Mouse (Mus musculus) ovary, postnatal 36 days (tissue): ENCODE results near the gene Lamtor5.

Source experiments
- DNase-seq: peaks from one replicate; pipeline ENCODE4 v3.0.0; 2022; ENCODE audit warnings: low spot score, mixed read lengths

Lamtor5 gene

DNA sequence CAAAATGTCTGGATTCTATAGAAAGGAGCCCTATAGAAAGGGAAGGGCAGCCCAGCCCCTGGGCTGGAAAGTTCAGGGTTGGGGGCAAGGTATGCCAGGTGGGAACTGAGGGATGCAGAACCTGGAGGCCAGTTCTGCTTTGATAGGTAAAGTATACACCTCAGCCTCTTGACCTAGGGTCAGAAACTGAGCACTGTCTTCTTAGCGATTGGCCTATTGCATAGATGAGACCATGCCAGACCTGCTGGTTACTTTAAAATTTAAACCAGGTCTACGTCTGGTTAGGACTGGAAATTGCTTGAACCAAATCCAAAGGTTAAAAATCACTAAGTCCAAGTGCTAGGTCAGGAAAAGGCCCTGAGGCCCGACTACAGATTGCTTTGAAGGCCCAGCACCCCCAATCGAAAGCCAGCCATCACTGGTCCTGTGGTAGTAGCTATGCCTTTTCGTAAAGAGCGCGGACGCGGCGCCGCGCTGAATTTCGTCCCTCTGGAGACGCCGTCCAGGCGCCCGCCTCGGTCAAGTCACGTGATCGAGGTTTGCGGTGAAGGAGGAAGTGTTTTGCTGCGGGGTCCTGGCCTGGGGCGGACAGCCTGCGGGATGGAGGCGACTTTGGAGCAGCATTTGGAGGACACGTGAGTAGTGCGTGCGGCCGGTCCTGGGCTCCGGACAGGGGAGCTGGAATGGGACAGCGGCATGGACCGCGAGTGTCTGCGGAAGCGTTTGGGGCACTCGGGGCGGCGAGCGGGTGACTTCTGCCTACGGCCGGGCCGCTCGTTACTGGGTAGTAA is at the start of gene Lamtor5:
Gene Lamtor5 (plus strand): TSS at position 380 of the 791 bp plus-strand sequence.
- DNase-seq = peak; percentile 89

DNA sequence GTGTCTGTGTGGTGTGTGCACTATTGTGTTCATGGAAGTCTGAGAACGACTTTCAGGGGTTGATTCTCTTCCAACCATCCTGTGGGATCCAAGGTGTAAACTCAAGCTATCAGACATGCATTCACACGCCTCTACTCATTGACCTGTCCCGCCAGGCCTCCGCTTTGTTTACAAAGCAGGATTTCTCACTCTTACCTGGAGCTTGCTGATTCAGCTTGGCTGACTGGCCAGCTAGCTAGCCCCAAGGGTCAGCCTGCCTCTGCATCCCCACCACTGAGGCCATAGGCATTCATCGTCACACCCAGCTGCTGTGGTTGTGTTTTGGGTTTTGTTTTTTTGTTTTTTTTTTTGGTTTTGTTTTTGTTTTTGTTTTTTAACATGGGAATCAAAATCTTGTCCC is 49.4 kb upstream of the Lamtor5 start:
- no peak for DNase-seq

DNA sequence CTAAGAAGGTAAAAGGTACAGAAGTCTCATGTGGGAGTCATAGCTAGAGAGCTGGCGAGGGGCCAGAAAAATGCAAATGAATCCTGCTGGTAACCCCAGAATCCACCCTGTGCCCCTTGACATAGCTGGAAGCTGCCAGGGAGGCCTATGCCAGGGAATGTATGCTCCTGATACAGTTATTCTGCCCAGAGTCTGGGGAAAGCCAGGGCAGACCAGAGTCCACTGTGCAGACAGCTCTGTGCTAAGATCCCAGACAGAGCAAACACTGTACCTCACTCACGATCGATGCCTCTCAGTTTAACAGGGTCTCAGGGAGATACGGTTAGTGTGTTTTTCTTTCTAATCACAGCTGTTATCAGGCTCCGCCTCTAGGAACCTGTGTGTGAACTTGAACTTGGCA is 48.8 kb upstream of the Lamtor5 start:
- DNase-seq = no peak

DNA sequence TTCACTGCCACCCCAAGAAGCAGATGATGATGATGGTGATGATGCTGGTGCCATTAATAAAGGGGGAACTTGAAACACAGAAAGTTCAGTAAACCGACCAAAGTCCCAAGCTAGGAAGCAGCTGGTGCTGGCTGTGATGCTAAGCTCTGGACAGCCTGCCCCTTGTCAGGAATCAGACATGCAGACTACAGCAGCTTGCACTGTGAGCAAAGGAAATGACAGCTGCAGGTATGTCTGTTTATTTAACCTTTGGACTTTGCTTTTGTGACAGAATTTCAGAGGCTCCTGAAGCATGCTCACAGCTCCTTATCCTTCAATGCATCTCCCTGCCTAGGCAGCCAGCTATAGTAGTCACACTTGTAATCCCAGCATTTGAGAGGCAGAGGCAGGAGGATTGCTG is 48.1 kb upstream of the Lamtor5 start, which contains the start of gene A630076J17Rik:
Gene A630076J17Rik (plus strand): TSS at position 88 of the 400 bp plus-strand sequence.
- DNase-seq = no peak

DNA sequence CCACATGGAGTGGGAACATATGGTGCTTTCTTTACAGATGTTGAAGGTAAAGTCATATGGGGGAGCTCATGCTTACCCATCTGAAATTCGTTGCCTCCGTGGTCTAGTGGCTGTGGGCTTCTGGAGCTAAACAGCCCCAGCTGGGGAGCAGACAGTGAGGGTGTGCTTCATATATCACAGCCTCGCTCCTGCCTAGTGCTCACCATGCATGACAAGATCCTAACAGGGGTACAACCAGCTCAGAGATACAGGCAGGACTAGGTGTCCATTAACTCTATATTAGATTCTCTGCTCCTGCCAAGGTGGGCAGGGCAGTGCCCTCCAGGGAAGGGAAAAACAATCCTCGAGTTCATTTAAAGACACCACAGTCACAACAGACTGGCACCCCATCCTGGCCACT is 47.5 kb upstream of the Lamtor5 start:
- no peak for DNase-seq

DNA sequence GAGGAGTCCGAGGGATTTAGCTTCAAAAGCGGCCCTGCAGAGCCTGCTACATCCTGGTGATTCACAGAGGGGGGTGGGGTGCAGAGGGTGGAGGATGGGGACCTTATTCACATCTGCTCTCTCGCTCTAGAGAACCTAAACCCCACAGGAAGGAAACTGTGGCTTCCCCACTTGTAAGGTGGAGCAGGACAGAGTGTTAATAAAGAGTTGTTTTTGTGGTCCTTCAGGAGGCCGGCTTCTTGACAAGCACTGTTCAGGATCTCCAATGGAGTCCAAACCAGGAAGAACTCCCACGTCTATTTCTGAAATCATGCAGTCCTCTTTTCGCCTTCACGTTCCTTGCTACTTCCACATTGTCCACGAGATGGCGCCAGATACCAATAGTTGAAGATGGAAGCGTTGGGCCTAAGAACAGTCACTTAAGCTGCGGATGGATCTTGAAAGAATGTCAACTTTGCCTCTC is 45.3 kb upstream of the Lamtor5 start:
- peak; percentile 76 for DNase-seq

DNA sequence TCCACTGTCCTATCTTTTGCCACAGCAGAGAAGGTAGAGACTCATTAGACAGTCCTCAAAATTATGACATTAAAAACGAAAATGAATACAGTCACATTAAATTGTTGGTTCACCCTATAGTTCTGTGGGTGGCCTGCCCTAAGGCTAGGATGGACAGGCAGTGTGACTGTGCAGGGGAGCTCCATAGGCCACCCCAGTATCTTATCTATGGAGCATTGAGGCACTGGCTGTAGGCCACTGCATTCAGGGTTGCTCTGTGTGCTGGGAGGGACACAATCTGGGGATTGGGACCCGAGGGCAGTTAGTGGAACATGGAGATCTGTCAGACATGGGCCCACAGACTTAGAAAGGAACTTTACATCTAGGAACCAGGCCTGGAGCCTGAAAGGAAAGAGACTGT is 44.7 kb upstream of the Lamtor5 start:
- DNase-seq = no peak

DNA sequence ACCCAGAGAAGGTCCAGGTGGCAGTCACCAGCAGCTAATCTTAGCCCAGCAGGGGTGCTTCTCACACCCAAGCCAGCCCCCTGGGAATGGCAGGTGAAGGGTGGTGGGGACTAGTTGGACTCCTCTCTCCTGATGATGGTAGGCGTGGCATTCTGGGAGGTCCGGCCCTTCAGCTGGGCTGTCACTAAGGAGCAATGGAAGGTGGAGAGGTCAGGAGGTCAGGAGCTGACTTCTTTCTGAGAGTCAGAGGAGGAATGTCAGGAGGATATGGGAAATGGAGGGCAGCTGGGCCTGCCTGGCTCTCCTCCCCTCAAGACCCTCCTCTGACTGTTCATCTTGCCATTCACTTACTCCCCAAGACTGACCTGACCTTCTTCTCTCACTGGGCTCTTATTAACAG is 40.6 kb upstream of the Lamtor5 start:
- DNase-seq = no peak

DNA sequence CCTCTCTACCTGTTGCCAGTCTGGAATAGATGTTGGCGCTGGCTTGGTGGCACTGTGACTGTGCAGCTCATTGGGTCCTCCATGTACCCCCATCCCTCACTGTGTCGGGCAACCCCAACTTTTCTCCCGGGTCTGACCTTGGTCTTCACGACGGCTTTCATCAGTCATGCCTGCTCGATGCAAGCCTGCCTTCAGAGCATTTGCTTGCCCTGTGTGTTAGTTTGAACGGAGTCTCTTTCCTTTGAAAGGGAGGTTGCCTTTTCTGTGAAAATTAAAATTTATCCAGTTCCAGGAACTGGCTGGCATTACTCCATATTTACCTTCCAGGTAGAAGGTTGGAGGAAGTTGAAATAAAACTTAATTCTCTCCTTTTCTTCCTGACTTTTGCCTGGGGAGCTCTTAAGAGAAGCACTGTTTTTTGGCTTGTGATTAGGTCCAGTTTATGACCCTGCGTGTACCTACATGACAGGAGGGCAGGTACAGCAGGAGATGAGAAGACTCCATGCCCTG is 40.1 kb upstream of the Lamtor5 start:
- no peak for DNase-seq

DNA sequence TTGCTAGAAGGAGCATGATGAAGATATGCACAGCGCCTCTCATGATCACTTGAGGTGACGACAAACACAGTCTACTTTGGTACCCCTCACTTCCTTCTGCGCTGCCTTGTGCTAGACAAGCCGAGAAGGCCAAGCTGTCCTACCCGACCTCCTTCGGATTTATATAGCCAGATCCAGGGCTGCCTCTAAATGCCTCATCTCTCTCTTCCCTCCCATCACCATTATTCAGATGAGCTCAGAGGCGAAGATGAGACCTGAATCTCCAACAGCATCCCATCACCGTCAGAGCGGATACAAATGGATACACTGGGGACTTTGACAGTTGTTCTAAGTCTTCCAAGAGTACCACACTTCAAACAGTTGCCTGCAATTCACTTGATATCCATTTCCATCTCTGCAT is 39.1 kb upstream of the Lamtor5 start, which contains the start of gene Prok1:
Gene Prok1 (minus strand): TSS at position 101 of the 400 bp plus-strand sequence.
- DNase-seq = no peak

DNA sequence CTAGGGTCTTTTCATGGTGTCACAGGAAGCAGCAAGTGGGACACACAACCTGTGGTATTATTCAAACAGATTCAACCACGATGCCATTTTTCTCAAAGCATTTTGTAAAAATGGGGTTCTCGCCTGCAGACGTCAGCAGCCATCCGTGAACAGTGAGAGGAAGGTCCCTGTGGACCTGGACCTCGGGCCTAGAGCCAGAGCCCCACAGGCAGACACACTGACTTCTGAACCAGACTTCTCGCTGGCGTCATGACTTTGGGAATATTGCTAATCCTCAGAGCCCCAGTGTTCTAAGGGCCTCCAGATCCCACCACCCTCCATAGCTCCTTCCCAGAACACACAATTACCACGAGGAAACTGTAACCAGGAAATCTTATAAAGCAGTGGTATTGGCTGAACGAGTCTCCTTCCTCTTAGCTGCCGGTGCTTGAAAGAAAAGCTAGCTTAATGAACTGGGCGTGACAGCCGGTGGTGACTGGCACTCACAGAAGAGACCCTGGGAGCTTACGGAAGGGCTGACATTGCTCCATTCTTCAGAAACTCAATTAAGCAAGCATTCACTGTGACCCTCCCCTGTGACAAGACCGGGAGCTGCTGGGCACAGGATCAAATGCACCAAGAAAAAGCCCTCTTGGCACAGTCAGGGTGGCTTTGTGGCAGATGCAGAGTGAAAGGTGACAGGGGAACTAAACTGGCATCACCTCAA is 37.1 kb upstream of the Lamtor5 start:
- DNase-seq = no peak

DNA sequence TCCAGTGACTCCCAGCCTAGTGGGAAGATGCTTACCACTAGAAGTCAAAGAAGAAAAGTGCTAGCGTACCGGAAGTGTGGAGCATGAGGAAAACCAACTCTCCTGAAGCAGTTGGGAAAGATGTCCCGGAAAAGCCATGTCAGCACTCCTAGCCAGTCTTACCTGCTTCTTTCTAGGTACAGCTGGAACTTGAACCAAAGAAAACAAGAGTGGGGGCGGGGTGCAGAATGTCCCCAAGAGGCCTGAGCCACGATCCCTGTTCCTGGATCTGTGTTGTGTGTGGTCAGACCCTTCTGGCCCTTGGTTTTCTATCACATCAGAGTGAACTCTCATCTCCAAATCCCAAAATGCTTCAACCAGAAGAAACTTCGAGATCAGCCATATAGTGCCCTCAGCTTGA is 31.8 kb upstream of the Lamtor5 start:
- no peak for DNase-seq

DNA sequence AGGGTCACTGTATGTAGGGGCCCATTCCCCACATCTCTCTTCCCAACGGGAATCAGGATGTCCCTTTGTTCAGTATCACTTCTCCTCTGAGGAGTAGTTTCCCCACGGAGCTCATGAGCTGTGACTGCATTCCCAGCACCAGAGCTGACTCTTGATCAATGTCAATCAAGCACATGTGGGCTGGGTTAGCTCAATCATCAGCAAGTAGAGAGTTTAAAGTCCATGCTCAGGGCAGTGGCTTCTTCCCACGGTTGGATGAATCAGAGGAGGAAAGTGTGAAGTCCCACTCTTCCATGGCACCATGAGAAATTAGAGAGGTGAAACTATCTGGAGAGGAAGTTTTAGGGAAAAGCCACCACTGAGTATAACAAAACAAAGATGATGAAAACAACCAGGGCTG is 29.6 kb upstream of the Lamtor5 start:
- DNase-seq = no peak

DNA sequence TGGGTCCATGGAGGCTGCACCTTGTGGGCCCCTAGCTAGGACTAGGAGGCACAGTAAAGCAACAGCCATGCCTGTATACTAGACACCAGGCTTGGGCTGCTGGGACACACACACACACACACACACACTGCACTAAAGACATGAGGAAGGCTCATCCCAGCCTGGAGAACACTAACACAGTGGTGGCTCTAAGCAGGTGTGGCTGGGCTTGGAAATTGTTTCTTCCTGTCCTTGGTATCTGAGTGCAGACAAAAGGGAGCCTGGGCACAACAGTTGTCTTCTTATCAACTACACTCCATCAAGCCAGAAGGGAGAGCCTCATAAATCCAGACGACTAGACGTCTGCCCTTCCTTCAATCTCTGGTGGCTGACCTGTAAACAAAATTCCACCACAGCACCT is 28.3 kb upstream of the Lamtor5 start:
- no peak for DNase-seq

DNA sequence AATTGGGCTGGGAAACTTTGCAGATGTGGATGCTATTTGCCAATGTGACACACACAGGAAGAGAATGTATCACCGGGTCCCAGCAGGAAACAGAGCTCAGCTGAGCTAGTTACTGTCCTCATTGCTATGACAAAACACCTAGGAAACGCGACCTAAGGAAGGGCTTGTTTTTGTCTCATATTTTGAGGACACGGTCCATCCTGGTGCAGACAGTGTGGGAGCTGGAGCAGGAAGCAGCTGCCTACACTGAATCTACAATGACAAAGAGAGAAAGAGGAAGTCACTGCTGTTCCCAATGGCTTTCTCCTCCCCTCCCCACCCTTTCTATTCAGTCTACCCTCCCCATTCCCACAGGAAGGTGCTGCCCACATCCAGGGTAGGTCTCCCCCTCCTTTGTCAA is 26.6 kb upstream of the Lamtor5 start:
- DNase-seq = no peak

DNA sequence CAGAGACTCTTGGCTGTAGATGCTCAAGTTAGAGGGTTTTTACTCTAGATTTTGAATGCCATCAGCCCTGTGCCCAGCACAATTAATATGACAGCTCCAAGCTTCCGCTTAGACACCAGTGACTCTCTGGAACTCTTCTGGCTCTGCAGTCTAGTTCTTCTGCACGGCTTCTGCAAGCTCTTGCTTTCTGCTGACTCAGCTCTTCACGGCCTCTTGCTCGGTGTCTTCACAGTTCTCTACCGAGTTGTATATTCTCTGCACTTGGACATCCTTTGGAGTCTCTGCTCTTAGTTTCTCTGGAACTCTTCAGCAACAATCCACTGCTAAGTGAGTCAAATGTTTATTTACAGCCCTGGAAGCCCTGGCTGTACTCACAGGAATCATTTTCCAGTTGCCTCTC is 24.7 kb upstream of the Lamtor5 start:
- no peak for DNase-seq

DNA sequence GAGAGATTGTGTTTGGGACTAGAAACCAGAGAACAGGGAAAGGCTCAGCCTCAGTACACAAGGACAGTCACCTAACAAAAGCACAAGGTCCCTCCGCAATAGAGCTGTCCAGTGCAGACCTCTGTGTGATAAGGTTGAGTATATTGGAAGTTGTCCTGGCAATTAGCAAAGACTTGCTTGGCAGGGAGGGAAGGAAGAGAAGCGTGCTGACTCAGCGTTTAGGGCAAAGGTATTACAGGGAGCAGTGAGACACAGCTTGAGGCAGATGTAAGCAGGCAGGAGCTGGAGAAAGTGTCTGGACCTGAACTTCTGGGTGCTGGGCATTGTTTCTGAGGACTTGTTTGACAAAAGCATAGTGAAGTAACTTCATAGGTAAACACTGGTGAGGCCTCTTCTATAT is 22.7 kb upstream of the Lamtor5 start:
- DNase-seq = no peak

DNA sequence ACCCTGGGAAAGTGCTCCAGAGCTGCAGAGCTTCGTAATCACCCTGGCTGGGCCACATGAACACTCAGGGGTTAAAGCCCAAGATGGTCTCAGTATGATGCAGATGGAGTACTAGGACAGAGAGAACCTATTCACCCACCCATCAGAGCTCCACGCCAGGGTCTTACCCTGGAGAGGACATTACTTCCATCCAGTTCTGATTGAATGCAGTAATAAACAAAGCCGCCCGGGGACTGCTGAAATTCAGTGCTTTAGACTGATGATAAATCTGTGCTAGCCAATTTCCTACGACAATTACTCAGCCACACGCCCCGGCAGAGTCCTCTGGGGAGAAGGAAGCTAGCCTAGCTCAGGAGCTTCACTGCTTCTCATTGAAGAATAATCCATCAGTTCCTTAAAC is 21.9 kb upstream of the Lamtor5 start:
- no peak for DNase-seq

DNA sequence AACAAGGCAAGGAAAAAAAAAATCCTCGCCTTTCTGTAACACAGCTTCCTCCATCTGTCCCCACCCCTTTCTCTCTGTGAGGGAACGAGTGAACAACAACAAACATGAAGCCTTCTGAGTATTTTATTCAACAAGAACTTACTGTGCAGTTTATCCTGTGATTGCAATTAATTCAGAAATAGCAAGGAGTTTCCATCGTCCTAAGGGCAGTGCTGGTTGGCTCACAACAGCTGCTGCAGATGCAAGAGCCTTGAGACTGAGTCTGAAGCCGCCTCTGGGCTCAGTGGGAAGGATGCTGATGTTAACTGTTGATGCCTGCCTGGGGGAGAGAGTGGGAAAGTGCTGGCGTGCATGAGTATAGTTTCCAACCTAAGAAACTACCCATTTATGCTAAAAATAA is 20.7 kb upstream of the Lamtor5 start:
- no peak for DNase-seq

DNA sequence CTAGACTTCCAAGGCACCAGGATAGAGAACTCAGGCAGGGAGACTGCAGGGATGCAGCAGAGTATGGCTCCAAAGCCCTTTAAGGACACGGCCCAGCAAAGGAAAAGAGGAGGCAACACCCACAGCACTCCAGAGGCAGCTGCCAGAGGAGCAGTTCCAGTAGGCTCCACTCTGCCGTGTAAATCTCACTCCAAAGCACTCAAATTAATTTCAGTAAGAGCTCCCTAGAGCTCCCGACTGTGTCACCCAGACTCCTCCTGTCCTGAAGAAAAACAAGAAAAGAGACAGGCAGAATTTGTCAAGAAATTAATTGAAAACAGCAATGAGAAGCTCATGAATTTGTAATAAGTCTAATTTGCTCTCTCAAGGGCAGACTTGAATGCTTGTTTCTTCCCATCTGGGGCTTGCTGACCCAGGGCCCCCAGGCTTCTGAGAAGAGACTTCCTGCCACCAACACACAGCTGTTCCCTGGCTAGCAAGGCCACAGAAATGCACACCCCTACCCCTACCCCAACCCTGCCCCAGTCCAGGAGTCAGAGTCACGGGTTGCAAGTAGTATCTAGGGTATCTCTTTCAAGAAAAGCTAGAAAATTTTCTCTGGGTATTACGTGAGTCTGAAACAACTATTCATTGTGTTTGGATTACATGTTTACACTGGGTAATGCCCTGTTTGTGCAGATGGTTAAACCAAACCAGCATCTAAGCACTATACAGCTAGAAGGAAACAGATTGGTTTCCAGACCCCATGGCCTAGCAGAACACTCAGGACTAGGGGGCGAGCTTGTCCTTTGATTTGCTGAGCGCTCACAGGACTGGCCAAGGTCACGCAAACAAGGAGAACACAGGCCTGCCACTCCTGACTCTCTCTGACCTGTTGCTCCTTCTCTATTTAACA is 17.5 kb upstream of the Lamtor5 start:
- peak; percentile 23 for DNase-seq

DNA sequence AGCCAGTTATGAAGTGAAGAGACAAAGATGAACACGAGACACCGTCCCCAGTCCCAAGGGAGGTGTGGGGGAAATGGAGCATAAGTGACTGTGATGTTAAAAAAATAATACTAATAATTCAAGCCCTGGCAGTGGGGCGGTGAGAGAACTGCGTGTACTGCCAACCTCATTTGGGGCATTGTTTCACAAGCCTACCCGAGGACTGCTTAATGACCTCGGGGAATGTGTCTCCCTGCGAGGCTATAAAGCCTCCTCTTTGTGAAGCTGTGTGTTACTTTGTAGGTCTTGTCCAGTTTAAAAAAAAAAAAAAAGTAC is 16.9 kb upstream of the Lamtor5 start:
- DNase-seq = peak; percentile 29

DNA sequence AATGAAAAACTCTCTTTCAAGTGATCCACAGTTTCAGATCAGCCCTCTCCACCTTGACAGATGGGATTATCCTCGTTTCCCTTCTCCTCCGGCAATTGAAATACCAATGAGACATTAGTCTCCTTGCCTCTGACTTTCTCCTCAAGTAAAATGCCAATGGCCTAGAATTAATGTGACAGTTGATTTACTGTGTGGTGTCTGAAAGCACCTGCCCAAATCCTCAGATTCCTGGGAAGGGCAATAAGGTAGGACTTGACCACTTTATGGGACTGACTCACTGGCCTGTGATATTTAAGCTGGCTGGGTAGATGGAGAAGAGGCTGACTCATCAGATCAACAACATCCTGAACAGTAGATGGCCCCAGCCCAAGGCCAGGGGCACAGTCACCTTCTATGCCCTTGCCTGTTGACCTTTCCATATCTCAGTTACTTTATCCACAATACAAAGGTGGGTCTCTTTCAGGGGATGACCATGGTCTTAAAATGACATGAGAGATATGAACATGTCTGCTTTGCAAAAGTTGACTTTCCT is 11.8 kb upstream of the Lamtor5 start:
- DNase-seq = no peak
